Mouse (Mus musculus): ENCODE measurements at regions not wholly inside any gene's neighbourhood (a gene's known extent, or its start where the extent isn't known, plus 50 kb on each side); places are given as distances from the start of the nearest gene placed in this dataset.

GRCm38 (mm10) chr6:75683935-75684334 lies 813.6 kb downstream of the Gm9008 start:
- no peaks in the 10 kb centered on the region for H3K4me1 ChIP-seq (ENCODE audit: insufficient read depth)
- H3K9ac ChIP-seq: no peak overlapping the region
- TF ChIP-seq CTCF (IDR thresholded peaks at IDR 0.05; ENCODE audit: low read depth): no peak
- H3K27ac ChIP-seq (ENCODE audit: low read depth): no peak overlapping the region
- H3K4me2 ChIP-seq: no peak overlapping the region
- H3K4me3 ChIP-seq (ENCODE audit: low read depth, low read length): no peak overlapping the region
- DNase-seq (no peak), ATAC-seq (ENCODE audit: insufficient read depth) (no peak)
- WGBS: 64% methylated on average over 2 of the region's 2 CpGs
- H3K9me3 ChIP-seq (ENCODE audit: low read depth, low read length): no peaks in the 10 kb centered on the region
- no peaks in the 10 kb centered on the region for H3K27me3 ChIP-seq (ENCODE audit: insufficient read depth, low read length)
- no peaks in the 10 kb centered on the region for H3K36me3 ChIP-seq (ENCODE audit: insufficient read depth)

GRCm38 (mm10) chr6:75644363-75644720 lies 853.2 kb downstream of the Gm9008 start:
- Histone ChIP-seq H3K27me3 (ENCODE audit: insufficient read depth, low read length) (no peaks in the 10 kb centered on the region), H3K9ac (no peak overlapping the region), H3K4me2 (no peak overlapping the region), H3K9me3 (ENCODE audit: low read depth, low read length) (no peaks in the 10 kb centered on the region), H3K4me1 (ENCODE audit: insufficient read depth) (no peaks in the 10 kb centered on the region), H3K4me3 (ENCODE audit: low read depth, low read length) (no peak overlapping the region), H3K27ac (ENCODE audit: low read depth) (no peak overlapping the region), H3K36me3 (ENCODE audit: insufficient read depth) (no peaks in the 10 kb centered on the region)
- no peak for TF ChIP-seq CTCF (IDR thresholded peaks at IDR 0.05; ENCODE audit: low read depth)
- 80% methylated on average over 2 of the region's 2 CpGs for WGBS
- ATAC-seq (ENCODE audit: insufficient read depth) (no peak), DNase-seq (no peak)

GRCm38 (mm10) chr6:75643581-75644362 lies 853.8 kb downstream of the Gm9008 start:
- WGBS: 68% methylated on average over 2 of the region's 2 CpGs
- Histone ChIP-seq H3K27ac (ENCODE audit: low read depth) (no peak overlapping the region), H3K36me3 (ENCODE audit: insufficient read depth) (no peaks in the 10 kb centered on the region), H3K4me1 (ENCODE audit: insufficient read depth) (no peaks in the 10 kb centered on the region), H3K9ac (no peak overlapping the region), H3K4me3 (ENCODE audit: low read depth, low read length) (no peak overlapping the region), H3K27me3 (ENCODE audit: insufficient read depth, low read length) (no peaks in the 10 kb centered on the region), H3K9me3 (ENCODE audit: low read depth, low read length) (no peaks in the 10 kb centered on the region), H3K4me2 (no peak overlapping the region)
- no peak for TF ChIP-seq CTCF (IDR thresholded peaks at IDR 0.05; ENCODE audit: low read depth)
- no peak for ATAC-seq (ENCODE audit: insufficient read depth)
- no peak for DNase-seq

GRCm38 (mm10) chr6:75636050-75636449 lies 861.5 kb downstream of the Gm9008 start:
- Histone ChIP-seq H3K4me1 (ENCODE audit: insufficient read depth) (no peaks in the 10 kb centered on the region), H3K27ac (ENCODE audit: low read depth) (no peak overlapping the region)

GRCm38 (mm10) chr6:75602536-75603279 lies 894.9 kb downstream of the Gm9008 start:
- DNase-seq (peak; percentile 0), ATAC-seq (ENCODE audit: insufficient read depth) (no peak)
- no peak overlapping the region for H3K4me3 ChIP-seq (ENCODE audit: low read depth, low read length)
- no peak for TF ChIP-seq CTCF (IDR thresholded peaks at IDR 0.05; ENCODE audit: low read depth)
- H3K27me3 ChIP-seq (ENCODE audit: insufficient read depth, low read length): no peaks in the 10 kb centered on the region
- H3K27ac ChIP-seq (ENCODE audit: low read depth): no peak overlapping the region
- WGBS: 16% methylated on average over 11 of the region's 11 CpGs
- H3K9ac ChIP-seq: no peak overlapping the region
- H3K9me3 ChIP-seq (ENCODE audit: low read depth, low read length): no peaks in the 10 kb centered on the region
- H3K4me1 ChIP-seq (ENCODE audit: insufficient read depth): no peaks in the 10 kb centered on the region
- H3K36me3 ChIP-seq (ENCODE audit: insufficient read depth): no peaks in the 10 kb centered on the region
- no peak overlapping the region for H3K4me2 ChIP-seq

More at GRCm38 (mm10) chr6:75636050-75636449, 861.5 kb downstream of the Gm9008 start:
- Histone ChIP-seq H3K4me3 (ENCODE audit: low read depth, low read length) (no peak overlapping the region), H3K27me3 (ENCODE audit: insufficient read depth, low read length) (no peaks in the 10 kb centered on the region), H3K9me3 (ENCODE audit: low read depth, low read length) (no peaks in the 10 kb centered on the region), H3K4me2 (no peak overlapping the region), H3K36me3 (ENCODE audit: insufficient read depth) (no peaks in the 10 kb centered on the region), H3K9ac (no peak overlapping the region)
- WGBS: 66% methylated on average over 1 of the region's 1 CpGs
- ATAC-seq (ENCODE audit: insufficient read depth) (no peak), DNase-seq (no peak)
- TF ChIP-seq CTCF (IDR thresholded peaks at IDR 0.05; ENCODE audit: low read depth): no peak

GRCm38 (mm10) chr6:75558431-75558830 lies 939.2 kb downstream of the Gm9008 start:
- Histone ChIP-seq H3K27ac (ENCODE audit: low read depth) (no peak overlapping the region), H3K27me3 (ENCODE audit: insufficient read depth, low read length) (no peaks in the 10 kb centered on the region), H3K4me3 (ENCODE audit: low read depth, low read length) (no peak overlapping the region), H3K9me3 (ENCODE audit: low read depth, low read length) (no peaks in the 10 kb centered on the region), H3K36me3 (ENCODE audit: insufficient read depth) (no peaks in the 10 kb centered on the region), H3K4me2 (no peak overlapping the region), H3K9ac (no peak overlapping the region), H3K4me1 (ENCODE audit: insufficient read depth) (no peaks in the 10 kb centered on the region)
- TF ChIP-seq CTCF (IDR thresholded peaks at IDR 0.05; ENCODE audit: low read depth): no peak
- no peak for ATAC-seq (ENCODE audit: insufficient read depth)
- WGBS: 48% methylated on average over 3 of the region's 3 CpGs
- DNase-seq: peak; percentile 30

- DNase-seq (no peak), ATAC-seq (ENCODE audit: insufficient read depth) (no peak)
- Histone ChIP-seq H3K4me2 (no peak overlapping the region), H3K9ac (no peak overlapping the region), H3K27me3 (ENCODE audit: insufficient read depth, low read length) (no peaks in the 10 kb centered on the region), H3K4me3 (ENCODE audit: low read depth, low read length) (no peak overlapping the region), H3K36me3 (ENCODE audit: insufficient read depth) (no peaks in the 10 kb centered on the region), H3K27ac (ENCODE audit: low read depth) (no peak overlapping the region), H3K9me3 (ENCODE audit: low read depth, low read length) (no peaks in the 10 kb centered on the region), H3K4me1 (ENCODE audit: insufficient read depth) (no peaks in the 10 kb centered on the region)
- TF ChIP-seq CTCF (IDR thresholded peaks at IDR 0.05; ENCODE audit: low read depth): no peak
- WGBS: 47% methylated on average over 1 of the region's 1 CpGs
Observed at GRCm38 (mm10) chr6:75542247-75542700, 955.3 kb downstream of the Gm9008 start.
